Mouse (Mus musculus) limb, embryonic 13.5 days (tissue): ENCODE results near the gene Fam163a. TPM values are rescaled to one million over a fixed set of nuclear protein-coding genes. Genes with fewer than 3 reads are reported as not detected.
"Not testable (repeated sequence)": the region's sequence is repeated elsewhere in the genome, so short reads cannot be mapped to it uniquely, and the experiment has no call there.

ENCODE experiments used
- ATAC-seq: fragments of 200-750 bp; cut with Nextera tagmentation; 2 replicates; pipeline ENCODE4 v1.8.0; 2017; ENCODE audit warnings: low read depth, moderate number of reproducible peaks, moderate TSS enrichment; ENCODE audit not compliant: low FRiP score
- H3K27ac ChIP-seq: fragments of 300-500 bp; sonication (generic); 2 replicates; pipeline ENCODE4 v1.5.1; 2015; ENCODE audit warnings: inconsistent platforms, mild to moderate bottlenecking, moderate library complexity
- H3K27me3 ChIP-seq: fragments of 300-500 bp; sonication (generic); 2 replicates; pipeline ENCODE4 v1.6.1; 2015; ENCODE audit warnings: mild to moderate bottlenecking, inconsistent platforms
- H3K36me3 ChIP-seq: fragments of 300-500 bp; sonication (generic); 2 replicates; pipeline ENCODE4 v1.6.1; 2015; ENCODE audit warnings: inconsistent platforms, mild to moderate bottlenecking, moderate library complexity
- H3K4me1 ChIP-seq: fragments of 300-500 bp; sonication (generic); 2 replicates; pipeline ENCODE4 v1.6.1; 2015; ENCODE audit warnings: inconsistent platforms
- H3K4me2 ChIP-seq: fragments of 300-500 bp; sonication (generic); replicated peaks from 2 replicates; pipeline ENCODE4 v1.6.1; 2015; ENCODE audit warnings: inconsistent platforms, mild to moderate bottlenecking, moderate library complexity
- H3K4me3 ChIP-seq: fragments of 300-500 bp; sonication (generic); 2 replicates; pipeline ENCODE4 v1.5.1; 2015; ENCODE audit warnings: moderate library complexity, mild to moderate bottlenecking, inconsistent platforms
- H3K9ac ChIP-seq: fragments of 300-500 bp; sonication (generic); 2 replicates; pipeline ENCODE4 v1.6.1; 2015; ENCODE audit warnings: mild to moderate bottlenecking, inconsistent platforms
- H3K9me3 ChIP-seq: fragments of 300-500 bp; sonication (generic); 2 replicates; pipeline ENCODE4 v1.6.1; 2016; ENCODE audit warnings: inconsistent platforms
- WGBS: fragments of 180-500 bp; shearing (Covaris S2); methylation state at CpG from one replicate; pipeline ENCODE4 v1.1.7; 2015; 5-methylcytosine and 5-hydroxymethylcytosine counted together
- polyA plus RNA-seq: library from polyadenylated mRNA; unstranded; fragments of >200 nt; fragmentation: Nextera tagmentation; extraction: Ambion mirVana; gene quantifications from 2 replicates; pipeline ENCODE4 v1.2.1, GENCODE M21; 2015

The Fam163a gene
- polyA plus RNA-seq, 1 experiment from 2014 or later: 2.6 TPM

- Histone ChIP-seq H3K27ac (no peak overlapping the region), H3K4me1 (no peaks in the 10 kb centered on the region), H3K27me3 (no peaks in the 10 kb centered on the region), H3K4me3 (no peak overlapping the region), H3K9ac (no peak overlapping the region), H3K36me3 (peaks cover 1% of the 10 kb centered on the region; the same call in 1 of the 2 replicates), H3K9me3 (no peaks in the 10 kb centered on the region), H3K4me2 (no peak overlapping the region)
- ATAC-seq: no peak
- 69% methylated on average over 15 of the region's 15 CpGs for WGBS
Observed at GRCm38 (mm10) chr1:156073169-156073821, 131.5 kb downstream of the Fam163a start.

- Histone ChIP-seq H3K27ac (no peak overlapping the region), H3K4me2 (no peak overlapping the region), H3K4me1 (no peaks in the 10 kb centered on the region), H3K9ac (no peak overlapping the region), H3K36me3 (peaks cover 20% of the 10 kb centered on the region), H3K27me3 (no peaks in the 10 kb centered on the region), H3K4me3 (no peak overlapping the region), H3K9me3 (no peaks in the 10 kb centered on the region)
- WGBS: 82% methylated on average over 14 of the region's 14 CpGs
- ATAC-seq: no peak
Observed at GRCm38 (mm10) chr1:156070106-156070505, 134.7 kb downstream of the Fam163a start.

- ATAC-seq: no peak
- H3K27me3 ChIP-seq: no peaks in the 10 kb centered on the region
- WGBS: 65% methylated on average over 3 of the region's 3 CpGs
- H3K9me3 ChIP-seq: no peaks in the 10 kb centered on the region
- H3K9ac ChIP-seq: no peak overlapping the region
- no peak overlapping the region for H3K27ac ChIP-seq
- H3K4me3 ChIP-seq: no peak overlapping the region
- peaks cover 54% of the 10 kb centered on the region for H3K36me3 ChIP-seq
- H3K4me1 ChIP-seq: no peaks in the 10 kb centered on the region
- H3K4me2 ChIP-seq: no peak overlapping the region
Observed at GRCm38 (mm10) chr1:156066133-156066532, 138.7 kb downstream of the Fam163a start.

- H3K9ac ChIP-seq: no peak overlapping the region
- no peaks in the 10 kb centered on the region for H3K9me3 ChIP-seq
- no peak overlapping the region for H3K4me3 ChIP-seq
- no peaks in the 10 kb centered on the region for H3K27me3 ChIP-seq
- no peaks in the 10 kb centered on the region for H3K4me1 ChIP-seq
- H3K4me2 ChIP-seq: no peak overlapping the region
- peaks cover 65% of the 10 kb centered on the region for H3K36me3 ChIP-seq
- 89% methylated on average over 4 of the region's 4 CpGs for WGBS
- no peak overlapping the region for H3K27ac ChIP-seq
- ATAC-seq: no peak
Observed at GRCm38 (mm10) chr1:156062193-156062592, 142.6 kb downstream of the Fam163a start.

- Histone ChIP-seq H3K36me3 (peaks cover 67% of the 10 kb centered on the region), H3K9me3 (no peaks in the 10 kb centered on the region), H3K27me3 (no peaks in the 10 kb centered on the region), H3K4me1 (no peaks in the 10 kb centered on the region), H3K4me3 (no peak overlapping the region), H3K9ac (no peak overlapping the region), H3K27ac (no peak overlapping the region), H3K4me2 (no peak overlapping the region)
- 85% methylated on average over 2 of the region's 2 CpGs for WGBS
- no peak for ATAC-seq
Observed at GRCm38 (mm10) chr1:156058207-156058606, 146.6 kb downstream of the Fam163a start.

- Histone ChIP-seq H3K27ac (no peak overlapping the region), H3K27me3 (no peaks in the 10 kb centered on the region), H3K9me3 (no peaks in the 10 kb centered on the region), H3K4me2 (no peak overlapping the region), H3K9ac (no peak overlapping the region), H3K4me1 (peaks cover 30% of the 10 kb centered on the region), H3K4me3 (no peak overlapping the region), H3K36me3 (peaks cover 72% of the 10 kb centered on the region)
- peak; percentile 38; the same call in 1 of the 2 replicates for ATAC-seq
- 78% methylated on average over 3 of the region's 3 CpGs for WGBS
Observed at GRCm38 (mm10) chr1:156046688-156047087, 158.1 kb downstream of the Fam163a start.

GRCm38 (mm10) chr1:156044211-156044611, 160.6 kb downstream of the Fam163a start:
- no peak overlapping the region for H3K4me2 ChIP-seq
- no peaks in the 10 kb centered on the region for H3K27me3 ChIP-seq
- 77% methylated on average over 5 of the region's 5 CpGs for WGBS
- H3K9me3 ChIP-seq: no peaks in the 10 kb centered on the region
- no peak overlapping the region for H3K4me3 ChIP-seq
- H3K27ac ChIP-seq: no peak overlapping the region
- H3K4me1 ChIP-seq: peaks cover 36% of the 10 kb centered on the region
- peaks cover 49% of the 10 kb centered on the region for H3K36me3 ChIP-seq
- no peak for ATAC-seq
- no peak overlapping the region for H3K9ac ChIP-seq

- ATAC-seq: no peak
- Histone ChIP-seq H3K36me3 (peaks cover 37% of the 10 kb centered on the region), H3K27me3 (no peaks in the 10 kb centered on the region), H3K4me3 (no peak overlapping the region), H3K4me2 (peak overlapping the region; percentile 35), H3K9ac (no peak overlapping the region), H3K9me3 (no peaks in the 10 kb centered on the region), H3K27ac (no peak overlapping the region), H3K4me1 (peaks cover 36% of the 10 kb centered on the region)
- 21% methylated on average over 4 of the region's 4 CpGs for WGBS
Observed at GRCm38 (mm10) chr1:156043027-156043426, 161.8 kb downstream of the Fam163a start.

GRCm38 (mm10) chr1:156042481-156042880, 162.3 kb downstream of the Fam163a start:
- H3K27me3 ChIP-seq: no peaks in the 10 kb centered on the region
- H3K4me1 ChIP-seq: peaks cover 36% of the 10 kb centered on the region
- no peaks in the 10 kb centered on the region for H3K9me3 ChIP-seq
- H3K36me3 ChIP-seq: peaks cover 31% of the 10 kb centered on the region
- ATAC-seq: no peak
- 82% methylated on average over 5 of the region's 5 CpGs for WGBS
- H3K27ac ChIP-seq: no peak overlapping the region
- H3K9ac ChIP-seq: peak overlapping the region; percentile 63
- H3K4me3 ChIP-seq: peak overlapping the region; percentile 65
- H3K4me2 ChIP-seq: peak overlapping the region; percentile 86

- no peak for ATAC-seq
- peaks cover 26% of the 10 kb centered on the region for H3K36me3 ChIP-seq
- no peaks in the 10 kb centered on the region for H3K9me3 ChIP-seq
- peak overlapping the region; percentile 86 for H3K4me2 ChIP-seq
- H3K27ac ChIP-seq: no peak overlapping the region
- WGBS: 36% methylated on average over 7 of the region's 7 CpGs
- H3K4me1 ChIP-seq: peaks cover 40% of the 10 kb centered on the region
- H3K9ac ChIP-seq: peak overlapping the region; percentile 63
- H3K4me3 ChIP-seq: peak overlapping the region; percentile 65
- no peaks in the 10 kb centered on the region for H3K27me3 ChIP-seq
Observed at GRCm38 (mm10) chr1:156041451-156042241, 163.2 kb downstream of the Fam163a start.

GRCm38 (mm10) chr1:156040731-156041401, 164.0 kb downstream of the Fam163a start:
- ATAC-seq: peak; percentile 88
- H3K9me3 ChIP-seq: no peaks in the 10 kb centered on the region
- peak overlapping the region; percentile 74 for H3K9ac ChIP-seq
- 1% methylated on average over 22 of the region's 22 CpGs for WGBS
- H3K4me3 ChIP-seq: peak overlapping the region; percentile 65
- H3K27me3 ChIP-seq: no peaks in the 10 kb centered on the region
- no peak overlapping the region; the same call in 1 of the 2 replicates for H3K27ac ChIP-seq
- peaks cover 21% of the 10 kb centered on the region for H3K36me3 ChIP-seq
- H3K4me1 ChIP-seq: peaks cover 39% of the 10 kb centered on the region
- peak overlapping the region; percentile 86 for H3K4me2 ChIP-seq

- Histone ChIP-seq H3K4me2 (peak overlapping the region; percentile 86; the same call in 1 of the 2 replicates), H3K4me1 (peaks cover 33% of the 10 kb centered on the region), H3K36me3 (peaks cover 14% of the 10 kb centered on the region; the same call in 1 of the 2 replicates), H3K4me3 (0 out of 2 replicates have a peak overlapping the region, but pooled peaks have one; percentile 65)
- WGBS: 65% methylated on average over 7 of the region's 7 CpGs
- not testable (repeated sequence) for H3K9ac ChIP-seq, H3K27me3 ChIP-seq, H3K9me3 ChIP-seq, H3K27ac ChIP-seq, ATAC-seq
Observed at GRCm38 (mm10) chr1:156039989-156040388, 164.8 kb downstream of the Fam163a start.
